Mouse (Mus musculus) adrenal gland, postnatal 36 days (tissue): ENCODE results near the gene Dnajc8. TPM values are rescaled to one million over a fixed set of nuclear protein-coding genes. Genes with fewer than 3 reads are reported as not detected.
"Not testable (repeated sequence)": the region's sequence is repeated elsewhere in the genome, so short reads cannot be mapped to it uniquely, and the experiment has no call there.

Experiments used
- DNase-seq, 2 experiments: peaks; one replicate each; pipeline ENCODE4 v3.0.0; 2021; ENCODE audit warnings: mixed read lengths in 1 of 2
- total RNA-seq, 2 experiments: library from RNA; stranded (reverse); gene quantifications; 2 replicates each; pipeline ENCODE4 v1.2.3; 2021

Gene Dnajc8
- total RNA-seq, 2 experiments from 2014 or later: 88.0 to 95.5 TPM

DNA sequence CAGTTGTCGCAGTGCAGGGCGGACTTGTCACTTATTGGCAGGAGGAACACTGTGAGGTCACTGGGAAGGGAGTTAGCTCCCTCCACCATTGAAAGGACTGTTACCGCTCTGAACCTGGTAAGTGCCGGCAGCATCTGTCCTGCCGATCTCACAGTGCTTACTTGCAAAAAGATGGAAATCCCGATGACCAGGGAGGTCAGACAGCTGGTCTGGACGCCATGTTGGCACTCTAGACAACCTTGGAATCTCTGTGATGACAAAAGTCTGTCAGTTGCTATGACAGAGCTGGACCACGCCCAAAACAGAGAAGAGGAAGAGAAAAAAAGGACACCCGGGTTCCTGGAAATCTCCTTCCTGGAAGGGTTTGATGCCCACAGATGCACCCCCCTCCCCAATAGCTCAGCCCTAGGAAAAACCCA is 32.0 kb downstream of the Dnajc8 start:
- peak; percentile 40 to 50 for DNase-seq

DNA sequence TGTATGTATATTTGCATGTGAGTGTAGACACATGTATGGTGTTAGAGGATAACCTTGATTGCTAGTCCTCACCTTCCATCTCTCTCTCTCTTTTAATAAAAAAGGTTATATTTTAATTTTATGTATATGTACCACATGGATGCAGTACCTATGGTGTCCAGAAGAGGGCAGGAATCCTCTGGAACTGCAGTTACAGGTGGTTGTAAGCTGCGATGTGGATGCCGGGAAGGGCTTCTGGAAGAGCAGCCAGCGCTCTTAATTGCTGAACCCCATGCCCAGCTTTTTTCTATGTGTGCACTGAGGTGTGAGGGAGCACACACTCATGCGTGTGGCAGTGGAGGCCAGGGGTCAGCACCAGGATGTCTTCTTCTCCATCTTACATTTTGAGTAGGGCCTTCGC is 33.8 kb downstream of the Dnajc8 start:
- no peak for DNase-seq

DNA sequence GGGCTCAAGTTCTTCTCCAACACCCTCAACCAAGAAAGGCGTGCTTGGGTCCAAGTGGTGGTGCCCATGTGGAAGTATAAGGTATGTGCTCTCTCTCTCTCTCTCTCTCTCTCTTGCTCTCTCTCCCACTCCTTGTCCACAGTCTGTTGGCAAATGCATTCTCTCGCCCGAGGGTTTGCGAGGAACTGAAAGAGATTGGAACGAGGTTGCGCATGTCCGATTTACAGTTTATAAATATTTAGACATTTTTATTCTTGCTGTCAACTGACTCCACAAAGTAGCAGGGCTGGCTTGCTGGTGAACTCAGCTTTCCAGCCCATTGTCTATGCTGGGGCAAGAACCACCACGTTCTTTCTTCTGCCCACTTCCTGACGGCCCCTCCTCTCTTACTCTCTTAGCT is 35.8 kb downstream of the Dnajc8 start:
- DNase-seq: no peak

DNA sequence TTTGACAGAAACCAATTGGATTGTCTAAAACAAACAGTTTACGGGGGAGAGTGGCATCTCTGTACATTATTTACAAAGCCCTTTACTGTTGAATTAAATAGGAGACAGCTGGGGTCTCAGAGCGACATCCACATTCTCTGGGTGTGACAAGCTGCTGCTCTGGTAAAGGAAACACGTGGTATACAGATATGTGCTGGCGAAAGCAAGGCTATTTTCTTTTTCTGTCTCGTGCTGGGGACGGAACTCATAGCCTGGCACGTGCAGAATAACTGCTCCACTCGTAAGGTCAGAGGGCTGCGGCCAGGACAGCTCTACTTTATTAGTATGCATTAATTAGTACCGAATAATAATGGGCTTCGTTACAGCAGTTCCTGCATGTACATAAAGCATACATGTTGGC is 38.0 kb downstream of the Dnajc8 start:
- DNase-seq: no peak

DNA sequence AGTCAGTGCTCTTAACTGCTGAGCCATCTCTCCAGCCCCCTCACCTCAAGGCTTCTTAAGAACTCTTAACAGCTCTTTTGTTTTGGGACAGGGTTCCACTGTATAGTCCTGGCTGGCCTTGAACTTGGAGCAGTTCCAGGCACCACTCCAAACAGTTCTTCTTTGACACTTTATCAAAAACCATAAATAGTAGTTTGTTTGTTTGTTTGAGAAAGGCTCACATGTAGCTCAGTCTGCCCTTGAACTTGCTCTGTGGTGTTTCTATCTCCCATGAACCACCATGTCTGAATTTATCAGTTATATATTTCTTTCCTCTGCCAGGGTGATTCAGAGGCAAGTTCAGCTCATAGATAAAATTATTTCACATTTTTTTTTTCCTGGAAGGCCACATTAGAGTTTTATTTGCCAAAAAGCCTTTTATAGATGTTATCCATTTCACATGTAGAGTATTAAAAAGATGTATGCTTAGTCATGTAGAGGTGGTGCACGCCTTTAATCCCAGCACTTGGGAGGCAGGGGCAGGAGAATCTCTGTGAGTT is 39.5 kb downstream of the Dnajc8 start:
- no peak for DNase-seq

DNA sequence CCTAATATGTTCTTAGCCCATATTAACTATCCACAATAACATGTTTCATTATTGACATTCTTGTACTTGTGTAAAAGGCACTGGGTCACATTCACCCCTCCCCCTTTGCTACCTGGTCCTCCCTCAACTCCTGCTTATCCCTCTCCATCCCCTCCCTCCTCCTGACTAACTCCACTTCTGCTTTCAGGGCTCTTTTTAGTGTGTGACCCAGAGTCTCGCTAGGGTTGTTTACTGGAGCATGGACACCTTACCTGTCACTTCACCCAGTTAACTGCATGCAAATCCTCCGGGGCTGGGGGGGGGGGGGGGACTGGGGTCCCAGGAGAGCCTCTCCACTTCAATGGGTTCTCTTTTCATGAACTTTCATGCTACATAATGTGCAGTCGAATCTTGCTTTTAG is 48.4 kb downstream of the Dnajc8 start:
- DNase-seq: no peak

DNA sequence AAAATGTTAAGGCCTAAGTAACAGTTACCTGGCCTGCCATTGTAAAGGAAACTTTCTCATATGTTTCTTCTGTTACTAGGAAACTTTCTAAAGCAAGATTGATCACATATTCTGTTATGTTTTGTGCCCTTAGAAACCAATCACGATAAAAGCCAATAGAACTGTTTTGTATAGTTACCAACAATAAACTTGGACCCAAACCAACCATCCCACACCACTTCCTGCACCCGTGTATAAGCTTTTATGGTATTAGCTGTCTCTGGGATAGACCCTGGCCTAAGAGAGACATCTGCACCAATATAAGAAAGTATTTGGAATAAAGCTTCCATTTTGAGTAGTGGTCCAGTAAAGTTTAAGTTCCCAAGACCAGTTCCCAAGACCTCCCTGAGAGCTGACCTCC is 49.6 kb downstream of the Dnajc8 start:
- no peak for DNase-seq

DNA sequence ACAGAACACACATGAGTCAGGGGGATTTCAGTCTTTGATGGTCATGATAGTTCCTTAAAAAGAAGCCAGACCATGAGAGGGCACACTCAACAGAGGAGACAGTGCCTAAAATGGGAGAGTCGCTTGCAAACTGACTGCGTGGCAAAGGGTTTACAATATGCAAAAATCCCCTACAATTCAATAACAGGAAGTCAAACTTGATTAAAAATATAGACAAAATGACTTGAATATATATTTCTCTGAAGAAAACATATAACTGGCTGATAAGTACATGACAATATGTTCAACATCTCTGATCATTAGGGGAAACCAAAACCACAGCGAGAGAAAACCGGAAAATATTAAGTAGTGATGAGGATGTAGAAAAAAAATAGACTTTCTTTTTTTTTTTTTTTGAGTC is 50.9 kb downstream of the Dnajc8 start:
- DNase-seq: no peak

DNA sequence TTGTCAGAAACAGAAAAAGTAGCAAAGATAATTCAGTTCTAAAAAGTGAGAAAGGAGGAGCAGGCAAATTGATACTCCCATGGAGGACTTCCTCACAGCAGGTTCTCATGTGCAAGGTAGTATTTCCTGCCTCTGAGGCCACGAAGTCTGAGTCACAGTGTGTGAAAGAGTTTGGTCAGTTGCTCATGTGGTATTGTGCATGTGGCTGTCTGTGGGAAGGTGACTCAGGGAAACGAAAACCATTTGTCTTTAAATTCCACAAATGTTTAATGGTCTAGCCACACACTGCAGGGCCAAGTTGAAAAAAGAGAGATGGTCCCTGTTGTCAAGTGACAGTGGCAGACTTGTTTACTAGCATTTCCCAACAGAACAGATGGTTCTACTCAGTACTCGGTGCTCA is 53.2 kb downstream of the Dnajc8 start:
- DNase-seq: no peak

DNA sequence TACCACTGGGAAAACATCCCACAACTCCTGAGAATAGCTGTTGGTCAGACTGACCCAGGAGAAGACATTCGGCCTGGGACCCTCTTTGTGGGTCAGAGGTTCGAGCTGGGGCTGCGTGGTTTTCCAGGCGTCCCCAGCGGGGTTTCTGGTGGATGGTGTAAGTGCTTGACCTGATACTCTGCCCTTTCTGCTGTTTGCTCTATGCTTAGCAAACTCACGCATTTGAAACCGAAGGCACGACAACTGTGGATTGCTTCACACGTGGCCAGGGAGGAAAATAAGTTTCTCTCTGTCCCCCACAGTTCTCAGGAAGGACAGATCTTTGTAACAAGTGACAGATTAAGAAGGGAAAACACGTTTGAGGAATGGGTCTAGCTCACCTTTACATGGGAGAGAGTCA is 55.3 kb downstream of the Dnajc8 start:
- no peak for DNase-seq

DNA sequence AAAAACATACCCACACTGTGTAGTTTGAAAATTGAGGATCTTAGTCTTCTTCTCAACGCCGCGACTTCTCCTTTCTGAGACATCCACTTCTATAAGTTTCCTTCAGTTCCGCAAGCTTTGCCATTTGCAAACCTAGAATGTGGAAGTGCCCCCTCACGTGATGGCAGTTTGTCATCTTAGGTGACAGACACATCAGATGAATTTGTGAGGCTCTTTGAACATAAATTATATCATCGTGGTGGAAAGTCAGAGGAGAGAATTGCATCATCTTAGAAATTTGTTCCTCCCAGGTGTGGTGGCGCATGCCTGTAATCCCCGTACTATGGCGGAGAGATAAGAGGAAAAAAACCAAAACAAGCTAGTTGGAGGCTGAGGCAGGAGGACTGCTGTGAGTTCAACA is 57.6 kb downstream of the Dnajc8 start:
- DNase-seq: no peak

DNA sequence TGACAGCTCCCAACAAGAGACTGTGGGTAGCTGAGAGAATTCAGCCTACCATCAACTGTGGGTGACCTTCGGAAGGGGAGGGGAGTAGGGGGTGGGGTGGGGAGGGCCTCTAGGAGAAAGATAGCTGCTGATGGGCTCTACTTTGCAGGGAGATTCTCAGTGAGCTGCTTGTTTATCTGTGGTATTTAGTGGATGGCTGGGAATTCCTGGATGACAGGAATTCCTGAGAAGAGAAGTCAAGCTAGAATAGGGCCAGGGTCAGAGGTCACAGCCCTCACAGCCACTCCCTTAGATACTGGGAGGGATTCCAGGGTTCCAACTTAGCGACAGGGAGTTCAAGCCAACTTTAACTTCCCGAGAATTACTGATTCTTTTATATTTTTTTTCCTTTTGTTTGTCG is 58.8 kb downstream of the Dnajc8 start:
- no peak for DNase-seq

DNA sequence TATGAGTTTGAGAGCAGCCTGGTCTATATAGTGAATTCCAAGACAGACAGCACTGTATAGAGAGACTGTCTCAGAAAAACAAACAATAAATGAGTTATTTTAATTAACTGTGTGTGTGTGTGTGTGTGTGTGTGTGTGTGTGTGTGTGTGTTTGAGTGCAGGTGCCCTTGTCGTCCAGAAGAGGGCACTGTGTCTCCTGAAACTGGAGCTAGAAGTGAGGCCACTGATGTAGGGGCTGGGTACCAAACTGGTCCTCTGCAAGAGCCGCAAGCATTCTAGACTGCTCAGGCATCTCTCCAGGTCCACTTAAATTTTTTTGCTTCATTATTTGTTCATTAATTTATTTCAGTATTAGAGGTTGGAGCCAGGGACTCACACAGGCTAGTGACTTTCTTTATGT is 63.5 kb downstream of the Dnajc8 start:
- no peak for DNase-seq

DNA sequence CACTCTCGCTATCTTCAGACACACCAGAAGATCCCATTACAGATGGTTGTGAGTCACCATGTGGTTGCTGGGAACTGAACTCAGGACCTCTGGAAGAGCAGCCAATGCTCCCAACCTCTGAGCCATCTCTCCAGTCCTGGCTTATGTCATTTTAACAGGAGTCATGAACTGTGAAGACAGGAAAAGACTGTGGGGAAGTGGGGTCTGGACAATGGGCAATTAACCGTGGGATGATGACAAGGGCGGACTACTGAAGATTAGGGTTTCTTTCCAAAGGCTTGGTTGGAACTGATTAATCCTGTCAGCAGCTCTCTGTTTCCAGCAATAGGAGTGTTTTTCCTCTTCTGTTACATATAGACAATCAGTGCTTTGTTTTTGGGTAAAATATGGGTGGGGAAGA is 64.4 kb downstream of the Dnajc8 start:
- DNase-seq: no peak

DNA sequence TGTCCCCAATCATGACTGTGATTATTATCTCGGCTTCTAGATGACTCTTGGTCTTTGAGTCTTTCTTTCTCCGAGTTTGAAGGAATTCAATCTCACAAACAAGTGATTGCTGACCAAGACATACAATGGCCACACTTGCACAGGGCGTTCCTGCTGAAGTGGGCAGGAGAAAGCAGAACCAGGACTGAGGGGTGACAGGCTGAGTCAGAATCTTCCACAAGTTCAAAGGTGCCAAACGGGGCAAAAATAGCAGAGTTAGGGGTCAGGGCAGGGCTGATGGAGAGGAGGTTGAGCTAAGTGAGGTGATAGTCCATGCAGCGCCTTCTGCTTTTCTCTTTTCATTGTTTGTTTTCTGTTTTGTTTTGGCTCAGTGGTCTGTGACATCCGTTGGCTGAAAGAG is 65.1 kb downstream of the Dnajc8 start:
- DNase-seq: no peak

DNA sequence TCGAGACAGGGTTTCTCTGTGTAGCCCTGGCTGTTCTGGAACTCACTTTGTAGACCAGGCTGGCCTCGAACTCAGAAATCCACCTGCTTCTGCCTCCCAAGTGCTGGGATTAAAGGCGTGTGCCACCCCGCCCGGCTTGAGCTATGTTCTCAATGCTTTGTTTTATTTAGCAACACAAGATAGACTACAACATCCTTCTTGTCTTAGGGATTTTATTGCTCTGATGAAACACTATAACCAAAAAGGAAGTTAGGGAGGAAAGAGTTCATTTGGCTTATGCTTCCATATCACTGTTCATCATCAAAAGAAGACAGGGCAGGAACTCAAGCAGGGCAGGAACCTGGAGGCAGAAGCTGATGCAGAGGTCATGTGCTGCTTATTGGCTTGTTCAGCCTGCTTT is 65.9 kb downstream of the Dnajc8 start:
- DNase-seq: not testable (repeated sequence)

Other genes starting within 250 kb of the Dnajc8 start
- 1 to 10 TPM in 1 of 2 experiments, under 1 TPM in 1; 0.56 to 1.7 TPM for gene Rab42, start 232.2 kb upstream of the Dnajc8 start, total RNA-seq
- gene Trnau1ap, start 206.0 kb upstream of the Dnajc8 start, total RNA-seq: 10 to 100 TPM; 29.2 to 37.5 TPM
- 10 to 100 TPM; 14.7 to 16.8 TPM for gene Rcc1, start 181.9 kb upstream of the Dnajc8 start, total RNA-seq
- gene Phactr4, start 113.1 kb upstream of the Dnajc8 start, total RNA-seq: 10 to 100 TPM; 57.8 to 58.4 TPM
- 1 to 10 TPM; 7.9 to 8.6 TPM for gene Med18, start 71.6 kb upstream of the Dnajc8 start, total RNA-seq
- gene Sesn2, start 25.0 kb upstream of the Dnajc8 start, total RNA-seq: 10 to 100 TPM; 12.9 to 24.8 TPM
- gene Atpif1, start 1.9 kb upstream of the Dnajc8 start, total RNA-seq: 100 to 1,000 TPM; 352 to 374 TPM
- gene Ptafr, start 28.5 kb downstream of the Dnajc8 start, total RNA-seq: 1 to 10 TPM; 1.6 to 2.1 TPM
- gene Eya3, start 103.4 kb downstream of the Dnajc8 start, total RNA-seq: 10 to 100 TPM; 24.6 to 28.2 TPM
- gene Xkr8, start 197.0 kb downstream of the Dnajc8 start, total RNA-seq: 1 to 10 TPM; 3.3 to 5.7 TPM
- gene Smpdl3b, start 221.7 kb downstream of the Dnajc8 start, total RNA-seq: 10 to 100 TPM in 1 of 2 experiments, under 1 TPM in 1; 0.99 to 31.3 TPM
- 10 to 100 TPM; 10.8 to 13.6 TPM for gene Rpa2, start 232.8 kb downstream of the Dnajc8 start, total RNA-seq